Mouse (Mus musculus) testis, adult 2 months (tissue): Measurements from ENCODE around the gene Etv4.

Experiments
- CTCF ChIP-seq: fragments of 200-500 bp; IDR thresholded peaks from 2 replicates; pipeline ENCODE4 v1.5.1; 2012; ENCODE audit warnings: low read depth, mild to moderate bottlenecking, inconsistent platforms, low read length, moderate library complexity; ENCODE audit not compliant: control insufficient read depth, insufficient read depth, insufficient replicate concordance
- POLR2A ChIP-seq: fragments of 200-500 bp; IDR thresholded peaks from 2 replicates; pipeline ENCODE4 v1.6.1; 2012; ENCODE audit warnings: low read depth, mild to moderate bottlenecking, inconsistent platforms, low read length, moderate library complexity; ENCODE audit not compliant: control insufficient read depth

DNA sequence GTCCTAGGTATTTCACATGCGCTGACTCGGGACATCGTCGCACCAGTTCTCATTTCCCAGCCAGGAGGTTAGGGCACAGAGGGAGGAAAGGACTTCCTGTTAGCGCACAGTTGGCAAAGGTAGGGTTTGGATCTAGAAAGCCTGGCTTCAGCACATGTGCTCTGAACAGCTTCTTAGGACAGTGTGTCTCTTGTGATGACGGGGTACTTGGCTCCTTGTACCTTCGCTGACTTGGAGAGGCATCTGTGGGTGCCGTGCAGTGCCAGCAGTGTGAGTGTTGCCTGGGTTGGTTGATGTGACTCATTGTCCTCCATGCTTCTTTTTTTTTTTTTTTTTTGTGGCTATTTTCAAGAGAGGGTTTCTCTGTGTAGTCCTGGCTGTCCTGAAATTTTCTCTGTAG is 28.6 kb downstream of the Etv4 start:
- no peak for TF ChIP-seq POLR2A
- no peak for TF ChIP-seq CTCF
